Mouse (Mus musculus) MEL (cell line): ENCODE results near the gene Dapk2. TPM values are rescaled to one million over a fixed set of nuclear protein-coding genes. Genes with fewer than 3 reads are reported as not detected.

Experiments
- DNase-seq: peaks from one replicate; pipeline ENCODE4 v3.0.0; 2011; ENCODE audit warnings: low read depth, low spot score
- H3K27ac ChIP-seq: 2 replicates; pipeline ENCODE4 v1.5.1; 2012; ENCODE audit warnings: low read depth, mild to moderate bottlenecking, control low read depth, low read length, moderate library complexity; ENCODE audit not compliant: control insufficient read depth
- H3K27me3 ChIP-seq, 2 experiments: fragments of 150-350 bp in 1 of 2; sonication (generic) in 1 of 2; 2 replicates each; pipeline ENCODE4 v1.6.1; 2012; ENCODE audit warnings: low read length in 2 of 2, mild to moderate bottlenecking in 2 of 2, improper control_type of control experiment in 1 of 2, moderate library complexity in 1 of 2; ENCODE audit not compliant: insufficient read depth in 2 of 2, control insufficient read depth in 1 of 2
- H3K36me3 ChIP-seq, 2 experiments: 2 replicates each; pipeline ENCODE4 v1.6.1; 2012 to 2014; ENCODE audit warnings: low read length in 2 of 2, improper control_type of control experiment in 1 of 2, inconsistent platforms in 1 of 2, mild to moderate bottlenecking in 1 of 2; ENCODE audit not compliant: insufficient read depth in 2 of 2, control insufficient read depth in 1 of 2
- H3K4me1 ChIP-seq, 2 experiments: fragments of 150-350 bp in 1 of 2; sonication (generic) in 1 of 2; 2 replicates each; pipeline ENCODE4 v1.6.1; 2012; ENCODE audit warnings: low read length in 2 of 2, improper control_type of control experiment in 1 of 2, mild to moderate bottlenecking in 1 of 2; ENCODE audit not compliant: insufficient read depth in 2 of 2, control insufficient read depth in 1 of 2
- H3K4me3 ChIP-seq, 2 experiments: fragments of 150-350 bp in 1 of 2; sonication (generic) in 1 of 2; 2 replicates each; pipeline ENCODE4 v1.5.1; 2012; ENCODE audit warnings: low read depth in 2 of 2, low read length in 2 of 2, mild to moderate bottlenecking in 2 of 2, moderate library complexity in 2 of 2, control low read depth in 1 of 2, improper control_type of control experiment in 1 of 2; ENCODE audit not compliant: control insufficient read depth in 1 of 2, insufficient read depth in 1 of 2
- H3K79me2 ChIP-seq: 2 replicates; pipeline ENCODE4 v1.6.1; 2012; ENCODE audit warnings: mild to moderate bottlenecking, low read length, moderate library complexity; ENCODE audit not compliant: control insufficient read depth, poor library complexity, insufficient read depth
- H3K9ac ChIP-seq: 2 replicates; pipeline ENCODE4 v1.6.1; 2012; ENCODE audit warnings: low read depth, mild to moderate bottlenecking, control low read depth, low read length, moderate library complexity; ENCODE audit not compliant: control insufficient read depth, poor library complexity, severe bottlenecking
- H3K9me3 ChIP-seq: fragments of 150-350 bp; sonication (generic); replicated peaks from 2 replicates; pipeline ENCODE4 v1.6.1; 2012; ENCODE audit warnings: mild to moderate bottlenecking, low read length, improper control_type of control experiment, moderate library complexity; ENCODE audit not compliant: insufficient read depth
- BHLHE40 ChIP-seq: IDR thresholded peaks from 2 replicates; pipeline ENCODE4 v1.6.1; 2012; ENCODE audit warnings: low read depth, mild to moderate bottlenecking, inconsistent platforms, low read length, improper control_type of control experiment, borderline replicate concordance
- CHD1 ChIP-seq: IDR thresholded peaks from 2 replicates; pipeline ENCODE4 v1.6.1; 2012; ENCODE audit warnings: low read depth, mild to moderate bottlenecking, inconsistent platforms, low read length, improper control_type of control experiment
- CTCF ChIP-seq, 3 experiments: IDR thresholded peaks in 2 of 3; conservative IDR thresholded peaks in 1 of 3; 2 replicates each; pipeline ENCODE4 v1.5.1; 2011 to 2012; ENCODE audit warnings: low read length in 3 of 3, low read depth in 2 of 3, mild to moderate bottlenecking in 2 of 3, improper control_type of control experiment in 1 of 3, inconsistent platforms in 1 of 3, mixed read lengths in 1 of 3, moderate library complexity in 1 of 3; ENCODE audit not compliant: control insufficient read depth in 1 of 3, insufficient read depth in 1 of 3, poor library complexity in 1 of 3, severe bottlenecking in 1 of 3
- EP300 ChIP-seq, 2 experiments: IDR thresholded peaks; 2 replicates each; pipeline ENCODE4 v1.6.1; 2011; ENCODE audit warnings: improper control_type of control experiment in 2 of 2, low read length in 2 of 2, low read depth in 1 of 2, mild to moderate bottlenecking in 1 of 2
- GATA1 ChIP-seq: IDR thresholded peaks from 2 replicates; pipeline ENCODE4 v1.6.1; 2011; ENCODE audit warnings: low read depth, low read length, improper control_type of control experiment
- JUND ChIP-seq: IDR thresholded peaks from 2 replicates; pipeline ENCODE4 v1.6.1; 2011; ENCODE audit warnings: low read depth, mild to moderate bottlenecking, improper control_type of control experiment, low read length
- KAT2A ChIP-seq: conservative IDR thresholded peaks from 2 replicates; pipeline ENCODE4 v1.6.1; 2012; ENCODE audit warnings: low read depth, low read length, improper control_type of control experiment, inconsistent platforms
- MAFK ChIP-seq: IDR thresholded peaks from 2 replicates; pipeline ENCODE4 v1.6.1; 2011; ENCODE audit warnings: low read depth, mild to moderate bottlenecking, low read length, improper control_type of control experiment, borderline replicate concordance
- MAX ChIP-seq: IDR thresholded peaks from 2 replicates; pipeline ENCODE4 v1.6.1; 2011; ENCODE audit warnings: low read length, improper control_type of control experiment
- MAZ ChIP-seq: IDR thresholded peaks from 2 replicates; pipeline ENCODE4 v1.6.1; 2012; ENCODE audit warnings: low read depth, mild to moderate bottlenecking, inconsistent platforms, low read length, improper control_type of control experiment
- MXI1 ChIP-seq: IDR thresholded peaks from 2 replicates; pipeline ENCODE4 v1.6.1; 2011; ENCODE audit warnings: mild to moderate bottlenecking, low read depth, low read length, improper control_type of control experiment
- MYC ChIP-seq: IDR thresholded peaks from 2 replicates; pipeline ENCODE4 v1.6.1; 2011; ENCODE audit warnings: low read depth, mild to moderate bottlenecking, low read length, improper control_type of control experiment, moderate library complexity
- NRF1 ChIP-seq: IDR thresholded peaks from 2 replicates; pipeline ENCODE4 v1.6.1; 2014; ENCODE audit warnings: low read depth, mild to moderate bottlenecking, inconsistent platforms, low read length, improper control_type of control experiment, moderate library complexity; ENCODE audit not compliant: poor library complexity, insufficient read depth, severe bottlenecking
- RAD21 ChIP-seq: IDR thresholded peaks from 2 replicates; pipeline ENCODE4 v1.6.1; 2011; ENCODE audit warnings: mild to moderate bottlenecking, low read depth, low read length, improper control_type of control experiment
- SIN3A ChIP-seq: IDR thresholded peaks from 2 replicates; pipeline ENCODE4 v1.6.1; 2012; ENCODE audit warnings: low read length, improper control_type of control experiment, inconsistent platforms
- SMC3 ChIP-seq: IDR thresholded peaks from 2 replicates; pipeline ENCODE4 v1.6.1; 2011; ENCODE audit warnings: low read depth, low read length, improper control_type of control experiment
- UBTF ChIP-seq: IDR thresholded peaks from 2 replicates; pipeline ENCODE4 v1.6.1; 2012; ENCODE audit warnings: low read depth, mild to moderate bottlenecking, inconsistent platforms, low read length, improper control_type of control experiment, moderate library complexity, borderline replicate concordance; ENCODE audit not compliant: insufficient read depth
- USF1 ChIP-seq: IDR thresholded peaks from 2 replicates; pipeline ENCODE4 v1.6.1; 2014; ENCODE audit warnings: low read depth, mild to moderate bottlenecking, inconsistent platforms, low read length, improper control_type of control experiment, moderate library complexity
- USF2 ChIP-seq, 2 experiments: IDR thresholded peaks; 2 replicates each; pipeline ENCODE4 v1.6.1; 2011 to 2012; ENCODE audit warnings: improper control_type of control experiment in 2 of 2, low read length in 2 of 2, borderline replicate concordance in 1 of 2, inconsistent platforms in 1 of 2, low read depth in 1 of 2, mild to moderate bottlenecking in 1 of 2; ENCODE audit not compliant: insufficient read depth in 1 of 2
- polyA plus RNA-seq, 2 experiments: library from polyadenylated mRNA; stranded (reverse) in 1 of 2; unstranded in 1 of 2; fragments of >175 nt in 1 of 2; fragments of >200 nt in 1 of 2; gene quantifications; 2 replicates each; pipeline versions ENCODE4 v1.2.1 to v1.2.4; 2012; ENCODE audit warnings: low replicate concordance in 2 of 2, low read depth in 1 of 2; ENCODE audit not compliant: insufficient read length in 2 of 2, insufficient read depth in 1 of 2, missing spikeins in 1 of 2
- total RNA-seq: library from RNA; depleted of rRNA; stranded (reverse); fragments of 300-350 nt; gene quantifications from 2 replicates; pipeline ENCODE4 v1.2.3, GENCODE M21; 2012

The Dapk2 gene
- total and polyA plus RNA-seq, 3 experiments: 5.8 to 8.3 TPM; not detected in 1

GRCm38 (mm10) chr9:66275267-66275991 lies 117.4 kb downstream of the Dapk2 start:
- peak overlapping the region; percentile 38 for H3K9ac ChIP-seq
- H3K4me1 ChIP-seq: peaks cover 13 to 34% of the 10 kb centered on the region in 2 experiments
- H3K4me3 ChIP-seq: peak overlapping the region; percentile 38 to 43
- TF ChIP-seq MXI1: no peak
- TF ChIP-seq NRF1: peak; percentile 44; the same call in 1 of the 2 replicates
- peak; percentile 45 for DNase-seq
- H3K27ac ChIP-seq: no peak overlapping the region; the same call in 1 of the 2 replicates
- H3K27me3 ChIP-seq: no peaks in the 10 kb centered on the region
- no peaks in the 10 kb centered on the region for H3K79me2 ChIP-seq
- H3K36me3 ChIP-seq: peaks cover 0 to 23% of the 10 kb centered on the region in 2 experiments; a peak in 2 of 4 replicates
- H3K9me3 ChIP-seq: no peaks in the 10 kb centered on the region

DNA sequence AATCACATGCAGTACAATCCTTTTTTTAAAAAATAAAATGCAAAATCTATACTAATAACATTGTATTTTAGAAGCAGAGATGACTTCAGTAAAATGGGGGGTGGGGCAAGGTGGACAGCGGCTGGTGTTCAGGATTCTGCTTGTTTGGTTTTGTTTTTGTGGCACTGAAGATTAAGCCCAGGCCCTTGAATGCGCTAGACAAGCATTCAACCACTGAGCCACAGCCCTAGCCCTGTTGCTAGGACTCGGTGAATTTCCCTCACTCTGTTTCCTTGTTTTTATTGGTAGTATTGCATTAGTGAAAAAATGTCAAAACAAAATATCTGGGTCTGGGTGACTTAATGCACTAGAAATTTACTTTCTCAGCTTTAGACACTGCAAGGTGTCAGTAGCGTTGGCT lies 118.0 kb downstream of the Dapk2 start:
- H3K27ac ChIP-seq: peak overlapping the region; percentile 22; the same call in 1 of the 2 replicates
- H3K9ac ChIP-seq: peak overlapping the region; percentile 38
- no peaks in the 10 kb centered on the region for H3K27me3 ChIP-seq
- no peaks in the 10 kb centered on the region for H3K9me3 ChIP-seq
- peak overlapping the region; percentile 38 to 43 for H3K4me3 ChIP-seq
- DNase-seq: peak; percentile 41
- H3K36me3 ChIP-seq: peaks cover 0 to 23% of the 10 kb centered on the region in 2 experiments; a peak in 2 of 4 replicates
- TF ChIP-seq EP300 (IDR thresholded peaks at IDR 0.05; ENCODE audit: low read depth in 1 of 2, low read length in 2 of 2) (no peak), USF2 (IDR thresholded peaks at IDR 0.05; ENCODE audit: borderline replicate concordance in 1 of 2, insufficient read depth in 1 of 2, low read depth in 1 of 2, low read length in 2 of 2) (no peak), KAT2A (no peak), MAFK (no peak), CTCF (IDR thresholded peaks at IDR 0.05 in 2 of 3, conservative IDR thresholded peaks at IDR 0.05 in 1 of 3; ENCODE audit: control insufficient read depth in 1 of 3, insufficient read depth in 1 of 3, low read depth in 2 of 3, low read length in 3 of 3, poor library complexity in 1 of 3, severe bottlenecking in 1 of 3) (no peak), NRF1 (no peak), MAX (no peak; the same call in 1 of the 2 replicates), SMC3 (no peak), MXI1 (no peak), GATA1 (no peak), JUND (no peak), USF1 (no peak), RAD21 (no peak), UBTF (no peak), MAZ (no peak), CHD1 (no peak), BHLHE40 (no peak), MYC (no peak), SIN3A (no peak)
- H3K79me2 ChIP-seq: no peaks in the 10 kb centered on the region
- H3K4me1 ChIP-seq: peaks cover 13 to 34% of the 10 kb centered on the region in 2 experiments
